Comparison of ENCODE assay signal across 24 mouse cellular contexts in the genomic region with DNA sequence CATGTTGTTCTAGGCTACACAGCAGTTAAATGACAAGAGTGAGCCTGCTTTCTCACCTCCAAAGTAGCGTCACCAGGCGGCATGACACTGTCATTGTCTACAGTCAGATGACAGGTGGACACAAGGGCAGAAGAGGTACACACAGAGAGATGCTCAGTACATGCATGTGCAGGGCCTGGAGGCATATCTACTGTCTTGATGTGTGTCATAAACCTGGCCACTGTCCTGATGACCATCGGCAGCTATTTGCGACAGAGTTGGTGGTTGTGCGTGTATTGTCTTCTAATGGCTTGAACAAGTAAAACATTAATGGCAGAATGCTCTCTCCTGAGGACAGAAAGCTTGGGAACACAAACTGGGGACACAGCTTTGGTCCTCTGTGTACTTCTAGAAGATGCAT. TPM values are rescaled to one million over a fixed set of nuclear protein-coding genes. Genes with fewer than 3 reads are reported as not detected.
A peak's percentile ranks its signal among the peaks of the same experiment; 100 is the strongest.
DNase-seq lines count a peak whose midpoint lies in the region; ATAC-seq and TF ChIP-seq lines count a peak whose summit lies in the region.
"Had no signal": no experiment of that assay in that cellular context is flagged by ENCODE, and none has a peak within 500 bp of the region (broad histone marks: within the 10 kb centered on the region; RNA-seq: fewer than 3 reads in every experiment).

No protein-coding gene starts in this region.

- no peak for ATAC-seq in liver, embryonic 13.5 days (ENCODE audit: low read depth)
- no peak for ATAC-seq in liver, postnatal 0 days
- no peak for ATAC-seq in megakaryocyte, adult 5-6 weeks (ENCODE audit: poor library complexity, severe bottlenecking)
- ATAC-seq in liver, embryonic 16.5 days (ENCODE audit: low read depth): no peak
- ATAC-seq: activated CD4-positive, CD25-positive, alpha-beta regulatory T cell, adult 4 months; forebrain, embryonic 13.5 days; forebrain, embryonic 15.5 days; Patski had no signal

- no peak overlapping the region for H3K27ac ChIP-seq in heart, embryonic 10.5 days
- peak overlapping the region; percentile 95 for H3K27ac ChIP-seq in liver, embryonic 13.5 days
- H3K27ac ChIP-seq in liver, postnatal 0 days (ENCODE audit: low read depth): no peak overlapping the region
- H3K27ac ChIP-seq in liver, embryonic 16.5 days (ENCODE audit: low read length): peak overlapping the region; percentile 8; the same call in 1 of the 2 replicates
- H3K27ac ChIP-seq: embryonic facial prominence, embryonic 10.5 days; embryonic facial prominence, embryonic 12.5 days; forebrain, embryonic 13.5 days; forebrain, embryonic 15.5 days had no signal

- TF ChIP-seq CTCF in liver, postnatal 0 days (IDR thresholded peaks at IDR 0.05; ENCODE audit: low read depth): no peak

- no peaks in the 10 kb centered on the region for H3K9me3 ChIP-seq in heart, embryonic 10.5 days
- H3K9me3 ChIP-seq in liver, embryonic 13.5 days (replicated peaks): no peaks in the 10 kb centered on the region
- H3K9me3 ChIP-seq in liver, postnatal 0 days (ENCODE audit: low read length): no peaks in the 10 kb centered on the region
- H3K9me3 ChIP-seq in megakaryocyte, embryonic 14.5 days: no peaks in the 10 kb centered on the region
- no peaks in the 10 kb centered on the region for H3K9me3 ChIP-seq in liver, embryonic 16.5 days (replicated peaks; ENCODE audit: control insufficient read depth, low read length)
- H3K9me3 ChIP-seq: embryonic facial prominence, embryonic 10.5 days; embryonic facial prominence, embryonic 12.5 days; forebrain, embryonic 13.5 days; forebrain, embryonic 15.5 days had no signal

- no peaks in the 10 kb centered on the region for H3K36me3 ChIP-seq in heart, embryonic 10.5 days
- H3K36me3 ChIP-seq in liver, embryonic 13.5 days: no peaks in the 10 kb centered on the region
- no peaks in the 10 kb centered on the region for H3K36me3 ChIP-seq in liver, postnatal 0 days (replicated peaks; ENCODE audit: insufficient read depth, low read length)
- no peaks in the 10 kb centered on the region for H3K36me3 ChIP-seq in megakaryocyte, embryonic 14.5 days (replicated peaks; ENCODE audit: low read length)
- H3K36me3 ChIP-seq in liver, embryonic 16.5 days (ENCODE audit: control insufficient read depth, insufficient read depth): no peaks in the 10 kb centered on the region
- H3K36me3 ChIP-seq: embryonic facial prominence, embryonic 10.5 days; embryonic facial prominence, embryonic 12.5 days; forebrain, embryonic 15.5 days had no signal

- no peak for TF ChIP-seq EP300 in liver, postnatal 0 days (IDR thresholded peaks at IDR 0.05; ENCODE audit: low read depth)

- H3K9ac ChIP-seq in liver, embryonic 13.5 days: no peak overlapping the region
- H3K9ac ChIP-seq in liver, postnatal 0 days (replicated peaks): no peak overlapping the region
- H3K9ac ChIP-seq in liver, embryonic 16.5 days (ENCODE audit: low read depth, low read length): no peak overlapping the region
- H3K9ac ChIP-seq: embryonic facial prominence, embryonic 12.5 days; forebrain, embryonic 13.5 days; forebrain, embryonic 15.5 days had no signal

- intact Hi-C loops in heart, postnatal 36 days (cut with DNase I): no loop called here

- H3K4me1 ChIP-seq in heart, embryonic 10.5 days: peaks cover 11% of the 10 kb centered on the region
- H3K4me1 ChIP-seq in liver, embryonic 13.5 days (replicated peaks): peaks cover 95% of the 10 kb centered on the region
- peaks cover 55% of the 10 kb centered on the region for H3K4me1 ChIP-seq in liver, postnatal 0 days (ENCODE audit: insufficient read depth)
- H3K4me1 ChIP-seq in megakaryocyte, embryonic 14.5 days: peaks cover 97% of the 10 kb centered on the region
- H3K4me1 ChIP-seq in liver, embryonic 16.5 days (ENCODE audit: control insufficient read depth, low read depth, low read length): peaks cover 62% of the 10 kb centered on the region

- peaks cover 85% of the 10 kb centered on the region for H3K27me3 ChIP-seq in heart, embryonic 10.5 days (ENCODE audit: insufficient read depth, poor library complexity, severe bottlenecking)
- peaks cover 16% of the 10 kb centered on the region; the same call in 1 of the 2 replicates for H3K27me3 ChIP-seq in liver, embryonic 13.5 days
- H3K27me3 ChIP-seq in liver, postnatal 0 days (ENCODE audit: insufficient read depth, low read length): peaks cover 25% of the 10 kb centered on the region
- H3K27me3 ChIP-seq in megakaryocyte, embryonic 14.5 days (replicated peaks): no peaks in the 10 kb centered on the region
- peaks cover 2% of the 10 kb centered on the region for H3K27me3 ChIP-seq in liver, embryonic 16.5 days (ENCODE audit: control insufficient read depth, insufficient read depth, low read depth, low read length)
- H3K27me3 ChIP-seq: Patski had no signal

- H3K4me2 ChIP-seq in liver, embryonic 13.5 days: no peak overlapping the region
- H3K4me2 ChIP-seq in liver, postnatal 0 days (ENCODE audit: low read depth, low read length): no peak overlapping the region
- H3K4me2 ChIP-seq in liver, embryonic 16.5 days (ENCODE audit: low read depth, low read length): no peak overlapping the region
- H3K4me2 ChIP-seq: embryonic facial prominence, embryonic 12.5 days; forebrain, embryonic 13.5 days; forebrain, embryonic 15.5 days had no signal

- DNase-seq in heart, embryonic 10.5 days (ENCODE audit: low spot score): peak; percentile 73
- DNase-seq in heart, postnatal 36 days: no peak
- DNase-seq in liver, embryonic 13.5 days: no peak
- DNase-seq in liver, postnatal 0 days: no peak
- DNase-seq in right cerebral cortex, adult 18-20 months: no peak
- DNase-seq: adrenal gland, adult 8-10 months; adrenal gland, postnatal 14 days; adrenal gland, postnatal 36 days; cerebellum, adult 11-12 months; cerebellum, adult 2 months; cerebellum, adult 9-10 months; cerebellum, postnatal 10 days; cerebellum, postnatal 25 days had no signal

- WGBS in heart, embryonic 10.5 days: 74% methylated on average over 5 of the region's 5 CpGs
- WGBS in liver, embryonic 13.5 days (ENCODE audit: insufficient replicate concordance): 82% methylated on average over 5 of the region's 5 CpGs
- WGBS in liver, postnatal 0 days (ENCODE audit: insufficient replicate concordance): 90% methylated on average over 5 of the region's 5 CpGs
- WGBS in liver, embryonic 16.5 days (ENCODE audit: insufficient replicate concordance): 86% methylated on average over 5 of the region's 5 CpGs

- no peak overlapping the region for H3K4me3 ChIP-seq in heart, embryonic 10.5 days
- H3K4me3 ChIP-seq in liver, embryonic 13.5 days (replicated peaks): no peak overlapping the region
- H3K4me3 ChIP-seq in liver, postnatal 0 days (ENCODE audit: low read depth, low read length): no peak overlapping the region
- H3K4me3 ChIP-seq in megakaryocyte, embryonic 14.5 days (replicated peaks): peak overlapping the region; percentile 81
- H3K4me3 ChIP-seq in liver, embryonic 16.5 days (ENCODE audit: low read depth, low read length): no peak overlapping the region
- H3K4me3 ChIP-seq: embryonic facial prominence, embryonic 10.5 days; embryonic facial prominence, embryonic 12.5 days; forebrain, embryonic 13.5 days; forebrain, embryonic 15.5 days had no signal

RNA-seq across cellular contexts. Expression of a gene that starts 5.0 kb away (rescaled TPM):
- polyA plus RNA-seq in heart, embryonic 10.5 days (2016; fragmentation: Nextera tagmentation; extraction: Ambion mirVana): 6.7 and 8.3 TPM in 2 replicates
- 1 to 10 TPM; 4.0 to 4.3 TPM for total RNA-seq in heart, postnatal 36 days (2021)
- polyA plus RNA-seq in liver, embryonic 13.5 days (2015; fragmentation: Nextera tagmentation; extraction: Ambion mirVana): 29.3 and 31.5 TPM in 2 replicates
- 8.3 and 8.9 TPM in 2 replicates for polyA plus RNA-seq in liver, postnatal 0 days (2015; fragmentation: Nextera tagmentation; extraction: Ambion mirVana)
- 106 and 219 TPM in 2 replicates for polyA plus RNA-seq in megakaryocyte, embryonic 14.5 days (2012; ENCODE audit: insufficient read depth, low replicate concordance)
- total RNA-seq in megakaryocyte, adult 5-6 weeks (2015): 2.2 and 3.8 TPM in 2 replicates
- total RNA-seq in megakaryocyte, adult 5-6 weeks (2017): 1.8 and 2.6 TPM in 2 replicates
- 17.1 and 17.8 TPM in 2 replicates for polyA plus RNA-seq in liver, embryonic 16.5 days (2015; fragmentation: Nextera tagmentation; extraction: Ambion mirVana)
- polyA plus RNA-seq: activated CD4-positive, CD25-positive, alpha-beta regulatory T cell, adult 4 months had no signal

RNA-seq across cellular contexts. Expression of a gene that starts 37.3 kb away (rescaled TPM):
- 19.5 and 29.4 TPM in 2 replicates for polyA plus RNA-seq in heart, embryonic 10.5 days (2016; fragmentation: Nextera tagmentation; extraction: Ambion mirVana)
- total RNA-seq in heart, postnatal 36 days (2021): not detected
- polyA plus RNA-seq in liver, embryonic 13.5 days (2015; fragmentation: Nextera tagmentation; extraction: Ambion mirVana): 21.2 and 23.7 TPM in 2 replicates
- polyA plus RNA-seq in liver, postnatal 0 days (2015; fragmentation: Nextera tagmentation; extraction: Ambion mirVana): 18.6 and 22.2 TPM in 2 replicates
- polyA plus RNA-seq in megakaryocyte, embryonic 14.5 days (2012; ENCODE audit: insufficient read depth, low replicate concordance): 2.2 and 5.1 TPM in 2 replicates
- 1.5 and 2.8 TPM in 2 replicates for total RNA-seq in megakaryocyte, adult 5-6 weeks (2015)
- total RNA-seq in megakaryocyte, adult 5-6 weeks (2017): 0.33 and 0.53 TPM in 2 replicates
- 25.1 and 28.2 TPM in 2 replicates for polyA plus RNA-seq in liver, embryonic 16.5 days (2015; fragmentation: Nextera tagmentation; extraction: Ambion mirVana)
- total RNA-seq: adrenal gland, postnatal 36 days; MEL had no signal
- polyA plus RNA-seq: C2C12 had no signal

RNA-seq across cellular contexts. Expression of a gene that starts 51.3 kb away (rescaled TPM):
- polyA plus RNA-seq in heart, embryonic 10.5 days (2016; fragmentation: Nextera tagmentation; extraction: Ambion mirVana): 13.0 and 13.5 TPM in 2 replicates
- under 1 TPM; 0.16 to 0.28 TPM for total RNA-seq in heart, postnatal 36 days (2021)
- 8.3 and 11.8 TPM in 2 replicates for polyA plus RNA-seq in liver, embryonic 13.5 days (2015; fragmentation: Nextera tagmentation; extraction: Ambion mirVana)
- 3.3 and 3.4 TPM in 2 replicates for polyA plus RNA-seq in liver, postnatal 0 days (2015; fragmentation: Nextera tagmentation; extraction: Ambion mirVana)
- polyA plus RNA-seq in megakaryocyte, embryonic 14.5 days (2012; ENCODE audit: insufficient read depth, low replicate concordance): 0.72 TPM in 1 of 2 replicates, not detected in the other
- 36.2 and 37.6 TPM in 2 replicates for total RNA-seq in megakaryocyte, adult 5-6 weeks (2015)
- total RNA-seq in megakaryocyte, adult 5-6 weeks (2017): 13.9 and 16.7 TPM in 2 replicates
- polyA plus RNA-seq in liver, embryonic 16.5 days (2015; fragmentation: Nextera tagmentation; extraction: Ambion mirVana): 10.2 and 10.4 TPM in 2 replicates

Comparison
In these comparisons a context has a peak if more than half of its experiments do, and no peak if none do; other contexts are left out.
1. H3K27ac ChIP-seq: peak in liver, embryonic 13.5 days (single experiment) and liver, embryonic 16.5 days (single experiment); none in heart, embryonic 10.5 days (single experiment) and liver, postnatal 0 days (single experiment).